Mouse (Mus musculus): ENCODE data around the gene Cdc45.

The Cdc45 gene

GRCm38 (mm10) chr16:18788627-18789406, 23.0 kb downstream of the Cdc45 start:
- no peak for DNase-seq (ENCODE audit: low read depth, low spot score)

- DNase-seq (ENCODE audit: low read depth, low spot score): no peak
Measured at GRCm38 (mm10) chr16:18786652-18787051, 25.1 kb downstream of the Cdc45 start.

DNA sequence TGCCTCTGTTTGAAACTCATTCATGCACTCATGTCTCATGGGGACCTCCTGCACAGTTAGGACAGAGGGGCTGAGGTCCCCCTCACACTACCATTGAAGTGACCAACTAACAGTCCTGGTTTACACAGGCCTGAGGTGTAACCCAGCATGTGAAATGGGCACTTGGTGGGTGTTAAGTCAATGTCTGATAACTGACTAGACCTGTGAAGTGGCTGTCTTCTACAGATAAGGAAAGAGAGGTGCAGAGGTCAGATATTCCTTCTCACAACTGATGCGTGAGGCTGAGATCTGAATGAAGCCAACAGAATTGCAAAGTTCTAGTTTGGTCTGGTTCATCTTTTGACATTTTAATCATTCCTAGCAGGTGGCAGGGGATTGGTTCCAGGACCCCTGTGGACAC, 26.3 kb downstream of the Cdc45 start:
- no peak for DNase-seq (ENCODE audit: low read depth, low spot score)

DNA sequence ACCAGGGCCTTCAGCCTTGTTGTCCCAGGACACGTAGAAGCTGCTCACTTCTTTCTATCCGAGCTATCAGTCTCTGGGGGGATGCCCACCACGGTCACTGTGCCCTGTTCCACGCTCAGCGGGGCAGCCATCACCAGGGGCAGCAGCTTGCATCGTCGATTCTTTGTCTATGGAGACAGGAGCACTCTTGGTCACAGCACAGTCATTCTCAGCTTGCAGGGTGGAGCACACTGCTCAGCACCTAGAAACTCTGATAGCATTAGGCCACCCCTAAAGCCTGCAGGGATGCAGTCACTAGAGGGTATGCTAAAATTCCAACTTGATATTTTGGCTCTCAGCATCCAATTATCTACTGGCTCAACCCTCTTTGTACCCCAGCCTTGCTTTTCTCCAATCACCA, 26.8 kb downstream of the Cdc45 start:
- DNase-seq (ENCODE audit: low read depth, low spot score): no peak

DNA sequence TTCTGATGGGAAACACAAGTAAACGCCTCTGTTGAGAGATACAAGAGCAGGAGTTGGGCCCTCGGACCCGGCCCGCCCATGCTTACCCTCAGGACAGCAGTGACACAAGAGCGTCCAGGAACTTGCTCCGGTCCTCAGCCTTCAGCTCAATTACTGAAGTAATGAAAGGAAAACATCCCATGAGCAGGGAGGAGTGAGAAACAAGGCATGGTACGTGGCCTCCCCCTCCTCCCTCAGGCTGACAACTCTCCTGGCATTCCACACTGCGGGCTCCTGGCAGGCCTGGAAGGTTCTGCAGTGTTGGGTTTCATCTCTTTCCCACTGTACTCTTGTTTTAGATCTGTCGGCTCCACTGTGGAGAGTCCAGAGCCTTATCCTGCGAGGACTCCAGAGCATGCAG, 30.0 kb downstream of the Cdc45 start:
- DNase-seq (ENCODE audit: low read depth, low spot score): no peak

DNA sequence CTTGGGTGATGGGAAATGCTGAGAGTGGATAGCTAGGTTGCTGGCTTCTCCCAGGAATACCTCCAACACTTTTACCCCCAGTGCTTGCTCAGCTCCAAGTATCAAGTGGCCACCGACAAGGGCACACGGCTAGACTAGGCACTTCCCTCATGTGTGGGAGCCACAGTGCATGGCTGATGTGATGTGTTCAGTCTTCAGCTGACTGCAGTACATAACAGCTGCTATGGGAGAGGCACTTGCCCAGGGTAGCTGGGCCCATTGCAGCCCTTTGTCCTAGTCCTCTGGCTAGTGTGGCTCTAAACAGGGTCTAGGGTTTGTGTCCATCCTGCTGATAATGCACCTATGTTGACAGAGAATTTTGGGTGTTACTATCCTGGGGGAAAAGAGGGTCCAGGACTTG, 33.3 kb downstream of the Cdc45 start:
- no peak for DNase-seq (ENCODE audit: low read depth, low spot score)

GRCm38 (mm10) chr16:18777101-18778080, 34.4 kb downstream of the Cdc45 start:
- DNase-seq (ENCODE audit: low read depth, low spot score): no peak

DNA sequence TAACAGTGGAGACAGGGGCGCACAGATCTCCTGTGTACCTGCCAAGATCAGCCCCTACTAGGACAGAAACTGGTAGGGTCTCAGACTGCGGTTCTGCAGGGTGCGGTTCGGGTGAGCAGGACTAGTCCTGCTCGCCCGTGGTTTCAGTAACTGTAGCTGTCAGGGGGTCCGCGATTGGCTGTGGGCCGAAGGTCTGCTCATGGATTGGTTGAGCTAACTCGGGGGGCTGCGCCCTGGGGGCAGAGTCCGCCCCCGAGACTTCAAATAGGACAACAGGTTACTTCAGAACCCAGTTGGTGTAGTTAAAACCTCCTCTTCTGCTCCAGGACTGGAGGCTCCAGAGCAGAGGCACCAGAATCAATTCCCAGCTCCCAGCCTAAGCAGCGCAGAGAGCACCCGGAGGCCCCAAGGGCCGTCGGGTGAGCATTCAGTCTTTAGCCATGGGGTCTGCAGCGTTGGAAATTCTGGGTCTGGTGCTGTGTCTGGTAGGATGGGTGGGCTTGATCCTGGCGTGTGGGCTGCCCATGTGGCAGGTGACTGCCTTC, 35.2 kb downstream of the Cdc45 start, which contains the start of gene Cldn5:
Cldn5 (plus strand) TSS at position 292 of the 545 bp plus-strand sequence.
- DNase-seq (ENCODE audit: low read depth, low spot score): peak; percentile 39

DNA sequence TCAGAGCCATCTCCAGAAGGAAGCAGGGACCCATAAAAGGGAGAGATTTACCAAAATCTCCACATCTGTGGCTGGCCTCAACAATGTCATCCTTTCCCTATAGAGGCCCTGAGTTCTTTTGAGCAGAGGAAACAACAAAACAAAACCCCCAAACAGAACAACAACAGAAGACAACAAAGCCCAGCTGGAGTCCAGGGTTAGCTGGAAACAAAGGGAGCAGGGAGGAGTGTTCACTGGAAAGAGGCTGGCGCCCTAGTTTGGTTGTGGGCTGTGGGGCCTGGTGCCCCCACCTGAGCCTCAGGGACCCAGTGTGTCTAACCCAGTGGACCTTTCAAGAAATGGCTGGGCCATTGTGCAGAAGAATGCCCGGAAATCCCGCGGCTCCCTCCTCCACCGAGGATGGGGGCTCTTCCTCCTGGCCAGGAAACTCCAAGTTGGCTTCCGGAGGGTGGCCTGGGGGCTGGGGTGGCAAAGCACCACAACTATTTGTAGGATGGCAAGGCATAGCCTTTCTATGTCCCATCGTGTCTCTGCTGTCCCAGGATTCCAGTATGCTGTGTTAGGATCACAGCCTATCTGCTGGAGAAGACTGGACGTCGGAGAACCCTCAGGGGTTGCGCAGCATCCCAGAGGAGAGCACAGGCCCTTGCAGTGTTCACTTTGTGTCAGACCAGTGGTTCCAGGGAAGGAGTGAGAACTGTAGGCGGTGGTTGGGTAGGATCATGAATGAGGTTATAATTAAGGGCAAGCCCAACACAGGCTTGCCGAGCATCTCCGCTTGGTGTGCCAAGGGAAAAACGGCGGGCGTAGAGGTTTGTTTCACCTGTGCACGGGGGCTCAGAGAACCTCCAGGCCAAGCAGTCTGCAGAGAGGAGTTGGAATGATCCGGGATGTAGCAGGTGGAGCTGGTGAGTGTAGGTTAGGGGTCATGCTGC, 35.9 kb downstream of the Cdc45 start:
- DNase-seq (ENCODE audit: low read depth, low spot score): no peak

- DNase-seq (ENCODE audit: low read depth, low spot score): no peak
Measured at GRCm38 (mm10) chr16:18773936-18774335, 37.9 kb downstream of the Cdc45 start.

- DNase-seq (ENCODE audit: low read depth, low spot score): no peak
Measured at GRCm38 (mm10) chr16:18769501-18769900, 42.3 kb downstream of the Cdc45 start.

GRCm38 (mm10) chr16:18766390-18766789, 45.4 kb downstream of the Cdc45 start:
- no peak for DNase-seq (ENCODE audit: low read depth, low spot score)

DNA sequence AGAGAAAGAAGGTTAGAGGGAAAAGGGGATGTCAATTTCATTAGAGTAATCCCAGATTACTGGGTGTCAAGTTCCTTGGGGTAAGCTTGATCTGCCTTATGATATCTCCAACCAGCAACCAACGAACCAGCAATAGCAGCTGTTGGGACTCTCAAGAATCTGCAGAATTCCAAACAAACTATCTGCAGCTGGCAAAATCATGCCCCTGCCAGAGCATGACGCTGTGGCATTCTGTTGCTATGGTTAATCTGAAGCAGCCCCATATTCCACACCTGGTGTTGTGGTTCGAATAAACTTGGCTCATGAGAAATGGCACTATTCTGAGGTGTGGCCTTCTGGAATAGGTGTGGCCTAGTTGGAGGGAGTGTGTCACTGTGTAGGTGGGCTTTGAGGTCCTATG, 48.8 kb downstream of the Cdc45 start:
- no peak for DNase-seq (ENCODE audit: low read depth, low spot score)

- no peak for DNase-seq (ENCODE audit: low read depth, low spot score)
Measured at GRCm38 (mm10) chr16:18761734-18762133, 50.1 kb downstream of the Cdc45 start.

GRCm38 (mm10) chr16:18751885-18752499, 59.8 kb downstream of the Cdc45 start:
- DNase-seq (ENCODE audit: low read depth, low spot score): no peak

DNA sequence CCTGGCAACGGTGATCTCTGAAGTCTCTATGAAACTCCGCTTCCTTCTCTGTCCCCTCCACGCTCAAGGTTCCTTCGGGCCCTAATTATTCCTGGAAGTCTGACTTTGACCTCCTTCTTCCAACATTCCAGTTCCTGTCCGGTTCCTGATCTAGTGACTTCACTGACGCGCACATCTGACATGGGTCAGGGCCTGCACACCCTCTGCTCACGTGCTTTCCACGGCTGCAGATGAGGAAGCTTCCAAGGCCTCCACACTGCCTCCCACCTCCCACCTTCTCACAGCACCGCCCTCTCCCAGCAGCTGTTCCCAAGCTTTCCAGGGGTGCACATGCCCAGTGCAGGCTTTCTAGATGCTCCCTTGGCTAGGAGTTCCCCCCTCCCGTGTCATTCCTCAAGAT, 60.7 kb downstream of the Cdc45 start:
- DNase-seq (ENCODE audit: low read depth, low spot score): no peak

GRCm38 (mm10) chr16:18746268-18747122, 65.3 kb downstream of the Cdc45 start:
- DNase-seq (ENCODE audit: low read depth, low spot score): peak; percentile 34

- DNase-seq (ENCODE audit: low read depth, low spot score): no peak
Measured at GRCm38 (mm10) chr16:18738303-18738702, 73.5 kb downstream of the Cdc45 start.

- DNase-seq (ENCODE audit: low read depth, low spot score): peak; percentile 26
Measured at GRCm38 (mm10) chr16:18733100-18733956, 78.5 kb downstream of the Cdc45 start.
